Mouse (Mus musculus): ENCODE measurements around the gene Rnf126. TPM values are rescaled to one million over a fixed set of nuclear protein-coding genes. Genes with fewer than 3 reads are reported as not detected.

Rnf126 gene
- total RNA-seq, 2 experiments from 2014 or later: 31.8 to 34.4 TPM

- DNase-seq: no peak
- intact Hi-C loops (cut with DNase I): no loop called here
Measured at GRCm38 (mm10) chr10:79712029-79712428, 54.7 kb downstream of the Rnf126 start.

- intact Hi-C loops (cut with DNase I): no loop called here
- DNase-seq: no peak
Measured at GRCm38 (mm10) chr10:79709307-79709706, 57.4 kb downstream of the Rnf126 start.

- intact Hi-C loops (cut with DNase I): no loop called here
- no peak for DNase-seq
Measured at GRCm38 (mm10) chr10:79708668-79709067, 58.1 kb downstream of the Rnf126 start.

Other genes starting within 250 kb of the Rnf126 start
- 1 to 10 TPM; 3.4 to 6.0 TPM for gene Plpp2, start 233.2 kb downstream of the Rnf126 start, total RNA-seq (2021)
- 10 to 100 TPM; 12.4 to 15.6 TPM for gene Mier2, start 211.8 kb downstream of the Rnf126 start, total RNA-seq (2021)
- gene Theg, start 179.6 kb downstream of the Rnf126 start, total RNA-seq (2021): not detected
- gene C2cd4c, start 152.9 kb downstream of the Rnf126 start, total RNA-seq (2021): not detected
- 1 to 10 TPM; 4.5 to 4.8 TPM for gene Shc2, start 129.0 kb downstream of the Rnf126 start, total RNA-seq (2021)
- not detected for gene Odf3l2, start 121.2 kb downstream of the Rnf126 start, total RNA-seq (2021)
- under 1 TPM; 0.24 to 0.60 TPM for gene Madcam1, start 102.4 kb downstream of the Rnf126 start, total RNA-seq (2021)
- gene Tpgs1, start 97.6 kb downstream of the Rnf126 start, total RNA-seq (2021): 10 to 100 TPM; 24.3 to 24.4 TPM
- gene Cdc34, start 84.8 kb downstream of the Rnf126 start, total RNA-seq (2021): 100 to 1,000 TPM; 152 to 159 TPM
- 1 to 10 TPM; 3.8 to 4.3 TPM for gene Gzmm, start 77.9 kb downstream of the Rnf126 start, total RNA-seq (2021)
- 1,000 to 10,000 TPM; 1,161 to 1,276 TPM for gene Bsg, start 62.5 kb downstream of the Rnf126 start, total RNA-seq (2021)
- 10 to 100 TPM; 22.6 to 27.6 TPM for gene Hcn2, start 50.3 kb downstream of the Rnf126 start, total RNA-seq (2021)
- gene Polrmt, start 20.4 kb downstream of the Rnf126 start, total RNA-seq (2021): 10 to 100 TPM; 36.3 to 54.4 TPM
- not detected for gene Fgf22, start 11.9 kb downstream of the Rnf126 start, total RNA-seq (2021)
- gene Fstl3, start 10.3 kb upstream of the Rnf126 start, total RNA-seq (2021): 1 to 10 TPM; 5.8 to 7.4 TPM
- gene Prss57, start 24.0 kb upstream of the Rnf126 start, total RNA-seq (2021): not detected
- 100 to 1,000 TPM in 1 of 2 experiments, 10 to 100 TPM in 1; 90.8 to 103 TPM for gene Palm, start 26.6 kb upstream of the Rnf126 start, total RNA-seq (2021)
- under 1 TPM; 0.22 to 0.30 TPM for gene Misp, start 54.0 kb upstream of the Rnf126 start, total RNA-seq (2021)
- gene Ptbp1, start 87.5 kb upstream of the Rnf126 start, total RNA-seq (2021): 100 to 1,000 TPM; 144 to 145 TPM
- gene Prtn3, start 107.5 kb upstream of the Rnf126 start, total RNA-seq (2021): under 1 TPM in 1 of 2 experiments, not detected in 1; 0.55 TPM
- gene Plppr3, start 107.7 kb upstream of the Rnf126 start, total RNA-seq (2021): under 1 TPM; 0.53 to 0.89 TPM
- gene Elane, start 119.3 kb upstream of the Rnf126 start, total RNA-seq (2021): not detected
- 10 to 100 TPM in 1 of 2 experiments, 1 to 10 TPM in 1; 3.2 to 12.0 TPM for gene Cfd, start 123.9 kb upstream of the Rnf126 start, total RNA-seq (2021)
- gene Med16, start 142.0 kb upstream of the Rnf126 start, total RNA-seq (2021): 10 to 100 TPM; 59.5 to 60.0 TPM
- not detected for gene Gm26602, start 143.9 kb upstream of the Rnf126 start, total RNA-seq (2021)
- gene Kiss1r, start 150.0 kb upstream of the Rnf126 start, total RNA-seq (2021): under 1 TPM; 0.17 to 0.22 TPM
- 10 to 100 TPM; 93.4 to 94.9 TPM for gene R3hdm4, start 154.3 kb upstream of the Rnf126 start, total RNA-seq (2021)
- 1 to 10 TPM; 3.1 to 3.2 TPM for gene Arid3a, start 160.1 kb upstream of the Rnf126 start, total RNA-seq (2021)
- gene Wdr18, start 193.2 kb upstream of the Rnf126 start, total RNA-seq (2021): 10 to 100 TPM; 22.7 to 23.4 TPM
- gene Grin3b, start 203.8 kb upstream of the Rnf126 start, total RNA-seq (2021): not detected
- gene Tmem259, start 217.4 kb upstream of the Rnf126 start, total RNA-seq (2021): 100 to 1,000 TPM; 126 to 132 TPM
- gene Cnn2, start 221.6 kb upstream of the Rnf126 start, total RNA-seq (2021): 10 to 100 TPM; 60.3 to 65.6 TPM
- gene Abca7, start 229.5 kb upstream of the Rnf126 start, total RNA-seq (2021): 1 to 10 TPM; 7.8 to 8.2 TPM
- gene Arhgap45, start 249.7 kb upstream of the Rnf126 start, total RNA-seq (2021): 1 to 10 TPM; 5.0 to 6.1 TPM